In the genomic region with DNA sequence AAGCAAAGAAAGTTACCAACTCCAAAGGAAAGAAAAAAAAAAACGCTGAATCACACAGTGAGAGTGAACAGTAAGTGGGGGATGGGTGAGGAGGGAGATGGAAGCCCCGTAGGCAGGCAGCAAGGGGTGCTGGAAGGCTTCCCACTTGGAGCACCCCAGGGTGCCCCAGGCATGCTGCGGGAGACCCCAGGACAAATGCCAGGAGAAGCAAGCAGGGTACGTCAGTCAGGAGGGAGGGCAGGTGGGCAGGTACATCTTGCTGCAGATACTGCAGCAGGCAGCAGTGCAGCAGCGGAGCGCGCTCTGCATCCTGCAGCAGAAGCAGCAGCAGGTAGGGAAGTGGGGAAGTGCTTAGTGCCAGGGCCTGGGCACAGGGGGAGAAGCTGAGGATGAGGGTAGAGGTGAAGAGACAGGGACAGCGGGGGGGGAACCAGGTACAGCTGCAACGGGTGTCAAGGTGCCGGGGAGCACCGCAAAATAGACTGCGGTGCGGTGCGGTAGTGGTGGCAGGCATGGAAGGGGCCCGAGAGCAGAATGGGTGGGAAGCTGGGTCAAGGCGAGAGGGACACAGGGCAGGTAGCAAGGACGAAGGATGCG, we compare ENCODE assay signal across 8 mouse cellular contexts. TPM values are rescaled to one million over a fixed set of nuclear protein-coding genes. Genes with fewer than 3 reads are reported as not detected.
DNase-seq lines count a peak whose midpoint lies in the region; ATAC-seq and TF ChIP-seq lines count a peak whose summit lies in the region.

A gene (plus strand): TSS at position 280 of the 597 bp plus-strand sequence.

- DNase-seq in left cerebral cortex, adult 18-20 months (ENCODE audit: low spot score in 2 of 2) = peak in 1 of 2 experiments; percentile 48
- no peak for DNase-seq in left cerebral cortex, adult 9 months (ENCODE audit: low spot score in 2 of 2)
- no peak for DNase-seq in embryonic facial prominence, embryonic 14.5 days (ENCODE audit: low spot score)
- peak in 1 of 2 experiments; percentile 40 for DNase-seq in layer of hippocampus, postnatal 14 days (ENCODE audit: low spot score in 2 of 2)
- DNase-seq in adrenal gland, postnatal 4 days (ENCODE audit: low spot score in 2 of 2) = no peak
- DNase-seq in spleen, postnatal 4 days (ENCODE audit: low spot score in 2 of 2) = no peak

- peak within 1 kb of the TSS; percentile 84 for H3K9ac ChIP-seq in embryonic facial prominence, embryonic 14.5 days (ENCODE audit: low read depth, low read length)
- peak within 1 kb of the TSS; percentile 91 for H3K9ac ChIP-seq in midbrain, embryonic 15.5 days

- no peak for ATAC-seq in embryonic facial prominence, embryonic 14.5 days (ENCODE audit: low read depth)
- no peak for ATAC-seq in midbrain, embryonic 15.5 days (replicated peaks)

- peaks cover 9% of the 10 kb centered on the region; the same call in 1 of the 2 replicates for H3K27me3 ChIP-seq in embryonic facial prominence, embryonic 14.5 days (replicated peaks; ENCODE audit: control insufficient read depth, insufficient read depth, low read length)
- H3K27me3 ChIP-seq in midbrain, embryonic 15.5 days (replicated peaks) = no peaks in the 10 kb centered on the region

- 4% methylated on average over 18 of the region's 18 CpGs for WGBS in embryonic facial prominence, embryonic 14.5 days
- WGBS in midbrain, embryonic 15.5 days = under 1% methylated on average over 18 of the region's 18 CpGs

- H3K36me3 ChIP-seq in embryonic facial prominence, embryonic 14.5 days (ENCODE audit: control insufficient read depth, insufficient read depth, low read length) = no peaks in the 10 kb centered on the region
- H3K36me3 ChIP-seq in midbrain, embryonic 15.5 days (replicated peaks) = no peaks in the 10 kb centered on the region

- peak within 1 kb of the TSS; percentile 80 for H3K4me2 ChIP-seq in embryonic facial prominence, embryonic 14.5 days (ENCODE audit: low read depth, low read length)
- peak within 1 kb of the TSS; percentile 92 for H3K4me2 ChIP-seq in midbrain, embryonic 15.5 days

- no peak for TF ChIP-seq CTCF in bone marrow macrophage, adult 2 months (IDR thresholded peaks at IDR 0.05; ENCODE audit: low read depth, low read length)

- peaks cover 13% of the 10 kb centered on the region; the same call in 1 of the 2 replicates for H3K9me3 ChIP-seq in embryonic facial prominence, embryonic 14.5 days (ENCODE audit: control insufficient read depth, low read length)
- H3K9me3 ChIP-seq in midbrain, embryonic 15.5 days = 0 out of 2 replicates have a peak, but pooled peaks cover 5% of the 10 kb centered on the region

- H3K4me1 ChIP-seq in bone marrow macrophage, adult 2 months (ENCODE audit: control insufficient read depth, insufficient read depth, low read length) = peaks cover 12% of the 10 kb centered on the region
- peaks cover 5% of the 10 kb centered on the region for H3K4me1 ChIP-seq in embryonic facial prominence, embryonic 14.5 days (ENCODE audit: control insufficient read depth, insufficient read depth, low read length)
- H3K4me1 ChIP-seq in midbrain, embryonic 15.5 days = peaks cover 32% of the 10 kb centered on the region

- peak within 1 kb of the TSS; percentile 96 for H3K4me3 ChIP-seq in bone marrow macrophage, adult 2 months (ENCODE audit: insufficient read depth, low read length)
- peak within 1 kb of the TSS; percentile 78 for H3K4me3 ChIP-seq in embryonic facial prominence, embryonic 14.5 days (ENCODE audit: low read depth, low read length)
- H3K4me3 ChIP-seq in midbrain, embryonic 15.5 days = peak within 1 kb of the TSS; percentile 63

- no peak for TF ChIP-seq POLR2A in bone marrow macrophage, adult 2 months (IDR thresholded peaks at IDR 0.05; ENCODE audit: borderline replicate concordance, low read depth, low read length)

- H3K27ac ChIP-seq in bone marrow macrophage, adult 2 months (ENCODE audit: insufficient read depth, low read depth, low read length) = no peak within 1 kb of the TSS
- no peak within 1 kb of the TSS for H3K27ac ChIP-seq in embryonic facial prominence, embryonic 14.5 days (replicated peaks; ENCODE audit: low read depth, low read length)
- peak within 1 kb of the TSS; percentile 95 for H3K27ac ChIP-seq in midbrain, embryonic 15.5 days

RNA-seq across cellular contexts. Expression of the gene that starts here (rescaled TPM):
- total RNA-seq in left cerebral cortex, adult 18-20 months (2021) = 10 to 100 TPM; 18.4 to 23.9 TPM
- polyA plus RNA-seq in bone marrow macrophage, adult 2 months (2012; ENCODE audit: insufficient read depth, insufficient read length, missing spikeins) = 1.4 and 1.6 TPM in 2 replicates
- polyA plus RNA-seq in embryonic facial prominence, embryonic 14.5 days (2014; fragmentation: Nextera tagmentation; extraction: Ambion mirVana) = 3.4 and 4.5 TPM in 2 replicates
- total RNA-seq in layer of hippocampus, postnatal 14 days (2021) = 10 to 100 TPM; 24.0 to 25.1 TPM
- polyA plus RNA-seq in midbrain, embryonic 15.5 days (2015; fragmentation: Nextera tagmentation; extraction: Ambion mirVana) = 6.2 and 6.3 TPM in 2 replicates
- total RNA-seq in adrenal gland, postnatal 4 days (2021) = 1 to 10 TPM; 4.5 to 6.5 TPM
